Mouse (Mus musculus) hindbrain, embryonic 12.5 days (tissue): ENCODE data around the gene Ogg1. TPM values are rescaled to one million over a fixed set of nuclear protein-coding genes. Genes with fewer than 3 reads are reported as not detected.
A peak's percentile ranks its signal among the peaks of the same experiment; 100 is the strongest.
"Not testable (repeated sequence)": the region's sequence is repeated elsewhere in the genome, so short reads cannot be mapped to it uniquely, and the experiment has no call there.

Source experiments
- ATAC-seq: fragments of 200-750 bp; cut with Nextera tagmentation; 2 replicates; pipeline ENCODE4 v1.8.0; 2017; ENCODE audit warnings: moderate TSS enrichment; ENCODE audit not compliant: low FRiP score
- H3K27ac ChIP-seq: fragments of 300-500 bp; sonication (generic); 2 replicates; pipeline ENCODE4 v1.5.1; 2016; ENCODE audit warnings: mild to moderate bottlenecking
- H3K27me3 ChIP-seq: fragments of 300-500 bp; sonication (generic); 2 replicates; pipeline ENCODE4 v1.6.1; 2016; ENCODE audit warnings: mild to moderate bottlenecking
- H3K36me3 ChIP-seq: fragments of 300-500 bp; sonication (generic); 2 replicates; pipeline ENCODE4 v1.6.1; 2016; ENCODE audit warnings: mild to moderate bottlenecking
- H3K4me1 ChIP-seq: fragments of 300-500 bp; sonication (generic); 2 replicates; pipeline ENCODE4 v1.6.1; 2016
- H3K4me2 ChIP-seq: fragments of 300-500 bp; sonication (generic); replicated peaks from 2 replicates; pipeline ENCODE4 v1.6.1; 2016; ENCODE audit warnings: mild to moderate bottlenecking
- H3K4me3 ChIP-seq: fragments of 300-500 bp; sonication (generic); 2 replicates; pipeline ENCODE4 v1.5.1; 2016; ENCODE audit warnings: mild to moderate bottlenecking
- H3K9ac ChIP-seq: fragments of 300-500 bp; sonication (generic); 2 replicates; pipeline ENCODE4 v1.6.1; 2016; ENCODE audit warnings: mild to moderate bottlenecking, moderate library complexity
- H3K9me3 ChIP-seq: fragments of 300-500 bp; sonication (generic); replicated peaks from 2 replicates; pipeline ENCODE4 v1.6.1; 2016; ENCODE audit warnings: mild to moderate bottlenecking
- WGBS: fragments of 180-500 bp; shearing (Covaris S2); methylation state at CpG from one replicate; pipeline ENCODE4 v1.1.7; 2016; 5-methylcytosine and 5-hydroxymethylcytosine counted together
- polyA plus RNA-seq: library from polyadenylated mRNA; unstranded; fragments of >200 nt; fragmentation: Nextera tagmentation; extraction: Ambion mirVana; gene quantifications from 2 replicates; pipeline ENCODE4 v1.2.1, GENCODE M21; 2016

The Ogg1 gene
- polyA plus RNA-seq, 1 experiment from 2014 or later, result 11.1 TPM

DNA sequence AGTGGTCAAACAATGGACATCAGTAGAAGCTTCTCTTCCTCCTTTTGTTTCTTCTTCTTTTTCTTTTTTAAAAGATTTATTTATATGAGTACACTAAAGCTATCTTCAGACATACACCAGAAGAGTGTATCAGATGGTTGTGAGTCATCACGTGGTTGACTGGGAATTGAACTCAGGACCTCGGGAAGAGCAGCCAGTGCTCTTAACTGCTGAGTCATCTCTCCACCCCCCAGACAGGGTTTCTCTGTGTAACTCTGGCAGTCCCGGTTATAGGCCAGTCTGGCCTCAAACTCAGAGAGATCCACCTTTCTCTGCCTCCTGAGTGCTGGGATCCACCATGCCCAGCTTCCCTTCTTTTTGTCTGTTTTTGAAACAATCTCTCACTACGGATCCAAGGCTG lies 30.1 kb upstream of the Ogg1 start:
- WGBS, result 68% methylated on average over 4 of the region's 4 CpGs

DNA sequence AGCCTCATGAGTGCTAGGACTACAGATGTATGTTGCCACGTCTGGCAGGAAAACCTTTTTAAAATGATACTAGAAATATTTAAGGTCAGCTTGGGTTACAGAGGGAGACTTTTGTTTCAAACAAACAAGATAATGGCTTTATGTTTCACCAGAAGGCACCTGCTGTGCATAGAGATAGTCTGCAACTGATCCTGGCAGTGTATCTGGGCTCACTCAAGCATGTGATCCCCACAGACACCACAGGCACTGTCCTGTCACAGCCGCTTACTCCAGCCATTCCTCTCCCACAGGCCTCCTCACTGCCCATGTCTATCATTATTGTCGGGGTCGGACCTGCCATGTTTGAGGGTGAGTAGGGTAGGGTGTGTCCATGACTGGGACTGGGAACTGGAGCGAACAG lies 25.4 kb upstream of the Ogg1 start:
- H3K27me3 ChIP-seq, result no peaks in the 10 kb centered on the region

More for the DNA sequence above, 30.1 kb upstream of the Ogg1 start:
- Histone ChIP-seq H3K4me2 (no peak overlapping the region), H3K27me3 (no peaks in the 10 kb centered on the region), H3K27ac (no peak overlapping the region), H3K4me1 (no peaks in the 10 kb centered on the region), H3K4me3 (no peak overlapping the region), H3K9ac (no peak overlapping the region), H3K9me3 (no peaks in the 10 kb centered on the region), H3K36me3 (no peaks in the 10 kb centered on the region)
- no peak for ATAC-seq

DNA sequence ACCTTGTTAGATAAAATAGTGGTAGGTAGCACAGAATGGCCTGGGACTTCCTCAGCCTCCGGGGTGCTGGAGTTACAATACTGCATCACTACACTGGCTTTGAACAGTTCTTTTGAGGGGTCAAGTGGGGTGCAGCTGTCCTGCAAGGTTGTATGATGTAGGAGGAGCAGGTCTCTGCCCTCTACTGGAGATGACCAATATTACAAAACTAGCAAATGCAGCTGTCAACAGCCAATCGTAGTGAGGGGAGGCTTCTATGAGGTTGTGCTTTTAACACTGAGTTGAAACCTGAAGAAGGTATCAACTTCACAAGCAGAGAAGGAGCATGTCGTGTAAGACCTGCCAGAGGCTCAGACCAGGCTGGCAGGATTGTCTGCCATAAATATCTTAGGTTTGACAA lies 24.5 kb upstream of the Ogg1 start:
- H3K36me3 ChIP-seq, result no peaks in the 10 kb centered on the region
- no peak overlapping the region for H3K4me3 ChIP-seq
- no peaks in the 10 kb centered on the region for H3K9me3 ChIP-seq
- H3K4me2 ChIP-seq, result no peak overlapping the region
- H3K9ac ChIP-seq, result no peak overlapping the region
- peaks cover 5% of the 10 kb centered on the region; the same call in 1 of the 2 replicates for H3K4me1 ChIP-seq
- H3K27ac ChIP-seq, result no peak overlapping the region
- H3K27me3 ChIP-seq, result no peaks in the 10 kb centered on the region
- ATAC-seq, result no peak
- 29% methylated on average over 3 of the region's 3 CpGs for WGBS

More for the DNA sequence above, 25.4 kb upstream of the Ogg1 start:
- Histone ChIP-seq H3K4me1 (peaks cover 5% of the 10 kb centered on the region; the same call in 1 of the 2 replicates), H3K27ac (no peak overlapping the region), H3K9me3 (no peaks in the 10 kb centered on the region), H3K4me2 (no peak overlapping the region), H3K4me3 (no peak overlapping the region), H3K9ac (no peak overlapping the region), H3K36me3 (no peaks in the 10 kb centered on the region)
- no peak for ATAC-seq
- WGBS, result 86% methylated on average over 5 of the region's 5 CpGs

DNA sequence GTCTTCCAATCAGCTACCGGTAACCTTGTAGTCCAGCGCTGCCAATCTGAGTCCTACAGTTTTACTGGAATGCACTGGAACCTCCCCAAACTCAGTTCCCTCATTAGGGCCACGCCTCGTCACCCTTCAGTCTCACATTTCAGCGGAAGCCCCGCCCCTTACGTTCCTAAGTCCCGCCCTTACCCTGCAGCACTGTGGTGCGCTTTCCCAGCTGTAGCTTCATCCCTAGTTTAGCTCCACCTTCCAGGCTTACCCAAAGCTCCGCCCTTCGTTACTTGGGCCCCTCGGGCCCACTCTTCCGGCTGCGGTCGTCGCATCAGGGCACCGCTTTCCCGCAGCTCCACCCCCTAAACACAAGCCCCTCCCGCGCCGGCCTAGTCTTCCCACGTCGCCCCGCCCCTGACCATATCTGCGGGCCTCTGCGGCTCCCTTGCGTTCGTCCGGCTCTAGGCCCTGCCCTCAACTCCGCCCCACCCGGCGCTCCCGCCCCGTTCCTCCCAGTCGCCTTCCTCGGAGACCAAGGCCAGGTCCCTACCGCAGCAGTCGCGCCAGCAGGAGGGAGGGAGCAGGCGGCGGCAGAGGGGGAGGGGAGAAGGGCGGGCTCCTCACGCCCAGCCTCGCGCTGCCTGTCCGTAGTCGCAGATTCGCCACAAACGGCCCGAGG lies 20.3 kb upstream of the Ogg1 start:
- ATAC-seq, result peak; percentile 99
- H3K4me1 ChIP-seq, result peaks cover 21% of the 10 kb centered on the region
- H3K4me2 ChIP-seq, result peak overlapping the region; percentile 100
- no peaks in the 10 kb centered on the region for H3K9me3 ChIP-seq
- H3K4me3 ChIP-seq, result peak overlapping the region; percentile 84
- WGBS, result under 1% methylated on average over 49 of the region's 50 CpGs
- H3K27me3 ChIP-seq, result no peaks in the 10 kb centered on the region
- H3K36me3 ChIP-seq, result peaks cover 15% of the 10 kb centered on the region
- peak overlapping the region; percentile 98 for H3K27ac ChIP-seq
- peak overlapping the region; percentile 96 for H3K9ac ChIP-seq

DNA sequence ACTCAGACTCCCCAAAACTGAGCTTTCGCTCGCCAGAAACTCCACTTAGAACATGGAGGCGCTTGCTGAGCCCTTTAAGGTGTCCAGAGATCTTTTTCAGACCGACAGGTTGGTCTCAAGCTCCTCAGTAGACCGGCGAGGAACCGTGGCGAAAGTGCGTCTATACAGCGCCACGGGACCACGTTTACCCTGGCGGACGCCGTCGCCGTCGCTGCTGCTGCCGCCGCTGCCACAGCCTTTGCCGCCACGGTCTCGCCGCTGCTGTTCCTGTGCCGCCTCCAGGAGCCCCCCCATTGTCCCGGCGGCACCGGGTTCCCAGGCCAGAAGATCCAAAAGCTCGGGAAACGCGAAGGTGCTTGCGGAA lies 19.8 kb upstream of the Ogg1 start, which contains the start of gene Brpf1:
Gene Brpf1, plus strand, starts transcription at position 152 of the 364 bp plus-strand sequence.
- Histone ChIP-seq H3K27me3 (no peaks in the 10 kb centered on the region), H3K4me2 (peak within 1 kb of the TSS; percentile 100), H3K27ac (peak within 1 kb of the TSS; percentile 98), H3K4me3 (peak within 1 kb of the TSS; percentile 84), H3K9ac (peak within 1 kb of the TSS; percentile 96), H3K9me3 (no peaks in the 10 kb centered on the region), H3K36me3 (peaks cover 15% of the 10 kb centered on the region), H3K4me1 (peaks cover 21% of the 10 kb centered on the region)
- peak; percentile 54 for ATAC-seq
- under 1% methylated on average over 32 of the region's 32 CpGs for WGBS

DNA sequence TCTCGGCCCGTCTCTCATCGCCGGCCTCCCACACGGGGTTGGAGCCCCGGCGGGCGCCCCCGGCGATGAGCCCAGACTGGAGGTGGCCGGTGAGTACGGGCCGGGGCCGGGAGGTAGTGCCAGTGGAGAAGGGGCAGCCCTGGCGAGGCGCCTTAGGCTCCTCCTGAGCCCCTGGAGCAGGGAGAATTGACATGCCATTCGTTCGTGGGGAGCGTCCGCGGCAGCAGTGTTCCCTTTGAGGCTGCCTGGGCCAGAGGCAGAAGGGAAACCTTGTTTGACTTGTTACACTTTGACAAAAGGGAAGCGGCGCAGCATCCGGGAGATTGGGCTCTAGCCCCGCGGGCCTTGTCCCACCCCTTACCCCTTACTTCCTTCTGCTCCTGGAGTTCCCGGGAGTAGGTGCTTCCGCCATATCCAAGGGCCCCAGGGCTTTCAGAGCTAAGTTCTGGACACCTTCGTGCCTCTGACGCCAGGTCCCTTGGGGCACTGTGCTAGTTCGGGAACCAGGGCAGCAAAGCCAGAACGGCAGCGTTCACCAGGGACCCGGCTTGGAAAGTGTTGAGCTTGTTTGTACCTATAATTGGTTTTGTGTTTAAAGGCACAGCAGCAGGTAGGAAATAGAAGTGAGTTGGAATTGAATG lies 19.2 kb upstream of the Ogg1 start:
- WGBS, result under 1% methylated on average over 28 of the region's 34 CpGs
- peak overlapping the region; percentile 100 for H3K4me2 ChIP-seq
- H3K9ac ChIP-seq, result peak overlapping the region; percentile 96
- H3K4me1 ChIP-seq, result peaks cover 21% of the 10 kb centered on the region
- H3K27ac ChIP-seq, result peak overlapping the region; percentile 98
- no peaks in the 10 kb centered on the region for H3K9me3 ChIP-seq
- ATAC-seq, result no peak; the same call in 1 of the 2 replicates
- H3K4me3 ChIP-seq, result peak overlapping the region; percentile 84
- peaks cover 21% of the 10 kb centered on the region for H3K36me3 ChIP-seq
- no peaks in the 10 kb centered on the region for H3K27me3 ChIP-seq

DNA sequence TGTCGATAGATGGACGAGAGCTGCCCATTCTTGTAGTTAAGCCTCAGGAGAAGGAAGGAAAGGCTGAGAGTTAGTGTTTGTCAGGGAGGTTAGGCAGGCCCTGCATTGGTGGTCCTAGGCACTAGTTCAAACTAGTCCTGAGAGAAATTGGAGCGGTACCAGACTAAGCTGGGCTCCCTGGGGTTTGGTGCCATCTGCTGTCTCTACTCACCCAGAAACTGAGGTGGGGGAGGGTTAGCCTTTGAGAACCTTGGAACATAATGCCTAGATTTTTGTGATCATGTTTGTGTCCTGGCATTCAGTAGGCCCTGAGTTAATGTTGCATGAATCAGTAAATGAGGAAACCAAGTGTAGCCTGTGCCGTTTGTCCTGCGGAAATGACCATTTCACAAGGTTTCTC lies 18.6 kb upstream of the Ogg1 start:
- Histone ChIP-seq H3K9me3 (no peaks in the 10 kb centered on the region), H3K4me2 (peak overlapping the region; percentile 100), H3K4me1 (peaks cover 21% of the 10 kb centered on the region), H3K4me3 (peak overlapping the region; percentile 84), H3K9ac (peak overlapping the region; percentile 96), H3K27ac (peak overlapping the region; percentile 98; the same call in 1 of the 2 replicates), H3K36me3 (peaks cover 26% of the 10 kb centered on the region), H3K27me3 (no peaks in the 10 kb centered on the region)
- ATAC-seq, result no peak
- WGBS, result 34% methylated on average over 5 of the region's 5 CpGs

DNA sequence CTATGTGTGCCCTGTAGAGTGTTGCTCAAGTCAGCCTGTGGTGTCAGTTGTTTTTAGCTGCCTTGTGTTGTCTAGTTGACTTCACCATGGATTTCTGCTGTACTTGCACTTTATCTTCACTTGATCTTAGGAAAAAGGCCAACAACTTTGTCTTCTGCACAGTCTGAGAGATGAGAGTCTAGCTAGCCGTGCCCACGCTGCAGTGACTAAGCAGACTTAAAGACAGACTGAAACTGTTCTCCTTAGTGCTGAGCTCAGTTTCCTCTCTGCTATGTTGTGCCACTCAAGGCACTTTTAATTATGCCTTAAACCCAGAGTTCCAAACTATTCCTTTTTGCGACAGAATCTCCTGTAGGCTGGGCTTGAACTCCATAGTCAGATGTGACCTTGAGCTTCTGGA lies 10.8 kb upstream of the Ogg1 start:
- H3K9me3 ChIP-seq, result no peaks in the 10 kb centered on the region
- ATAC-seq, result no peak
- H3K4me2 ChIP-seq, result no peak overlapping the region
- no peaks in the 10 kb centered on the region for H3K27me3 ChIP-seq
- no peak overlapping the region for H3K27ac ChIP-seq
- H3K36me3 ChIP-seq, result peaks cover 88% of the 10 kb centered on the region
- H3K4me1 ChIP-seq, result no peaks in the 10 kb centered on the region
- no peak overlapping the region for H3K4me3 ChIP-seq
- no peak overlapping the region for H3K9ac ChIP-seq
- 98% methylated on average over 3 of the region's 3 CpGs for WGBS

DNA sequence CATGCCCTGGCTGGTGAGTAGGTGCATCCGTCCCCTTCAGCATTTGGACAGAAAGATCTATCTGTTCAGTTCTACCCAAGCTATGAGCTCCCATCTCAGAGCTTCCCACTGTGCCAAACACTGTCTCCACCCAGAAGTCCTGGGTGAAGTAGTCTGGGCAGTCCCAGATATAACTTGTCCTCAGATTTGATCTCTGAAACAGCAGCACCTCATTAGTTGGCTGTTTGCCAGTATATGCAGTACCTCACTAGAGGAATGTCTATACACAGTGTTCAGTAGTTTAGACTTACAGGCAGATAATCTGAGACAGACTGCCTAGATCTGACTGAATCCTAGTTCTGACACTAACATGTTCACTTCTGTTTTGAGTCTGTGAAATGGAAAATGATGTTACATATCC lies 2.6 kb downstream of the Ogg1 start:
- no peaks in the 10 kb centered on the region for H3K9me3 ChIP-seq
- H3K9ac ChIP-seq, result no peak overlapping the region
- H3K36me3 ChIP-seq, result peaks cover 37% of the 10 kb centered on the region
- no peak overlapping the region for H3K4me2 ChIP-seq
- H3K27me3 ChIP-seq, result no peaks in the 10 kb centered on the region
- H3K4me1 ChIP-seq, result peaks cover 21% of the 10 kb centered on the region
- ATAC-seq, result no peak
- no peak overlapping the region for H3K27ac ChIP-seq
- WGBS, result 92% methylated on average over 1 of the region's 1 CpGs
- no peak overlapping the region for H3K4me3 ChIP-seq

DNA sequence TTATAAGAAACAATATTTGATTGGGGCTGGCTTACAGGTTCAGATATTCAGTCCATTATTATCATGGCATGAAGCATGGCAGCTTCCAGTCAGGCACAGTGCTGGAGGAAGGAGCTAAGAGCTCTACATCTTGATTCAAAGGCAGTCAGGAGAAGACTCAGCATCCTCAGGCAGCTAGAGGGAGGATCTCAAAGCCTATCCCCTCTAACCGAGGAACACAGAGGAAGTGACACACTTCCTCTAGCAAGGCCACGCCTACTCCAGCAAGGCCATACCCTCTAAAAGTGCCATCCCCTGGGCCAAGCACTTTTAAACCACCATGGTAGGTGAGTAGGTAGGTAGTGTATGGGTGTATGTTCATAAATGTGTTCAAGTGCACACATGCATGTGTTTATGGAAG lies 3.8 kb downstream of the Ogg1 start:
- H3K9ac ChIP-seq, result no peak overlapping the region
- peaks cover 39% of the 10 kb centered on the region for H3K36me3 ChIP-seq
- no peak overlapping the region for H3K4me2 ChIP-seq
- 72% methylated on average over 2 of the region's 2 CpGs for WGBS
- peaks cover 18% of the 10 kb centered on the region for H3K4me1 ChIP-seq
- H3K27me3 ChIP-seq, result no peaks in the 10 kb centered on the region
- no peak overlapping the region for H3K4me3 ChIP-seq
- no peak for ATAC-seq
- no peaks in the 10 kb centered on the region for H3K9me3 ChIP-seq
- H3K27ac ChIP-seq, result no peak overlapping the region

DNA sequence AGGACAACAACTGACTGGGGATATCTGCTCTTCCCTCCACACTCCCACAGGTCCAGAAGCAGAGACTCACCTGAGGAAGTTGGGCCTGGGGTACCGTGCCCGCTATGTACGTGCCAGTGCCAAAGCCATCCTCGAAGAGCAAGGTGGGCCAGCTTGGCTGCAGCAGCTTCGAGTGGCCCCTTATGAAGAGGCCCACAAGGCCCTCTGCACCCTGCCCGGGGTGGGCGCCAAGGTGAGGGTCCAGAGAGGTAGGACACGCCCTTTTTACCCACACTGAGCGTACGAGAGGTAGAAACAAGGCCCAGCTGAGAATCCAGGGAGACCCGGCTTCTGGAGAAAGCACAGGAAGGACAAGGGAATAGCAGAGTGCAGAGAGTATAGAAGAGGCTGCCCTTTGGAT lies 4.9 kb downstream of the Ogg1 start:
- Histone ChIP-seq H3K4me3 (no peak overlapping the region), H3K9me3 (no peaks in the 10 kb centered on the region), H3K4me2 (no peak overlapping the region), H3K4me1 (peaks cover 11% of the 10 kb centered on the region), H3K27me3 (no peaks in the 10 kb centered on the region), H3K27ac (no peak overlapping the region), H3K36me3 (peaks cover 49% of the 10 kb centered on the region), H3K9ac (no peak overlapping the region)
- 91% methylated on average over 11 of the region's 11 CpGs for WGBS
- ATAC-seq, result no peak

DNA sequence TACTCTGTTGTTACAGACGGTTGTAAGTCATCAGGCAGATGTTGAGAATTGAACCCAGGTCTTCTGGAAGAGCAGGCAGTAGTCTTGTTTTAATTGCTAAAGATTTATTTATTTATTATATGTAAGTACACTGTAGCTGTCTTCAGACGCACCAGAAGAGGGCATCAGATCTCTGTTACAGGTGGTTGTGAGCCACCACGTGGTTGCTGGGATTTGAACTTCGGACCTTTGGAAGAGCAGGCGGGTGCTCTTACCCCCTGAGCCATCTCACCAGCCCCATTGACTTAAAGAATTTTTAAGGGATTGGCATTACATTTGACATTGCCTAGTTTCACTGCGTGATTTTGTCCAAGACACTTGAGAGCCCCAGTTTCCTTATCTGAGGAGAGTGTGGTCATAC lies 6.0 kb downstream of the Ogg1 start:
- H3K4me2 ChIP-seq, H3K9ac ChIP-seq, H3K27me3 ChIP-seq, H3K4me3 ChIP-seq, H3K9me3 ChIP-seq, H3K4me1 ChIP-seq, ATAC-seq: not testable (repeated sequence)
- Histone ChIP-seq H3K36me3 (peaks cover 52% of the 10 kb centered on the region), H3K27ac (0 out of 2 replicates have a peak overlapping the region, but pooled peaks have one; percentile 42)
- WGBS, result 80% methylated on average over 6 of the region's 6 CpGs
